Mouse (Mus musculus): ENCODE data around the gene Cdk7.

DNA sequence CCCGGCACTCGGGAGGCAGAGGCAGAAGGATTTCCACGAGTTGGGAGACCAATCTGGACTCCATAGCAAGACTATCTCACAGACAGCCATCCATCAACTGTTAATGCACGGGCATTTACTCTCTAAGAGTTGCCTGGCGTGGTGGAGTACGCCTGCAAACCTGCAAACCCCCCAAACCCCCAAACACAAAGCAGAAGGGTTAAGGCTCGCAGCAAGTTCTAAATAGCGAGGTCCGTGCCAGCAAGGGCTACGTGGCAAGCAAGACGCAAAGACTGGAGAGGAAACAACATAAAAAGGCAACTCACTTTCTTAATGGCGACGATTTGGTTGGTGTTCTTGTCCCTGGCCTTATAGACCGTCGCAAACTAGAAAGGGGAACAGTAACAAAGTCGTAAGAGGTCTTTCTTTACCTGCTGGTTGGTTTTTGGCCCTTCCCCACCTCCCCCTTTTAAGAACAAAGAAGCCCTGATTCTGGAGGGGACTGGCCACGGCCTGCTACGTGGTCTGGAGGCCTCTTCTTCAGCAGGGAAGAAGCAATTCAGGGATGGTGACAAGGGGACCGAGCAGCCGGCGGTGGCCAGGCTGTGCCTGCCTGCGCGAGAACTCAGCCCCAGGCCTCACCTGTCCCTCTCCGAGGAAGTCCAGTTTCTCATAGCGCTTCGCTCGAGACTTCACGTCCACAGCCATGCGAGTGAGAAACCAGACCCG lies 432 bp downstream of the Cdk7 start:
- TF ChIP-seq GATA1 (IDR thresholded peaks at IDR 0.05; ENCODE audit: low read length) = no peak
- TF ChIP-seq TAL1 (IDR thresholded peaks at IDR 0.05; ENCODE audit: low read length) = no peak
